Mouse (Mus musculus) midbrain, embryonic 15.5 days (tissue): ENCODE measurements around the gene Foxp1. TPM values are rescaled to one million over a fixed set of nuclear protein-coding genes. Genes with fewer than 3 reads are reported as not detected.

ENCODE experiments used
- ATAC-seq: fragments of 200-750 bp; cut with Nextera tagmentation; replicated peaks from 2 replicates; pipeline ENCODE4 v1.8.0; 2017; ENCODE audit warnings: moderate TSS enrichment
- H3K27ac ChIP-seq: fragments of 300-500 bp; sonication (generic); 2 replicates; pipeline ENCODE4 v1.5.1; 2015; ENCODE audit warnings: mild to moderate bottlenecking, inconsistent platforms
- H3K27me3 ChIP-seq: fragments of 300-500 bp; sonication (generic); replicated peaks from 2 replicates; pipeline ENCODE4 v1.6.1; 2015; ENCODE audit warnings: inconsistent platforms
- H3K36me3 ChIP-seq: fragments of 300-500 bp; sonication (generic); replicated peaks from 2 replicates; pipeline ENCODE4 v1.6.1; 2015; ENCODE audit warnings: inconsistent platforms
- H3K4me1 ChIP-seq: fragments of 300-500 bp; sonication (generic); 2 replicates; pipeline ENCODE4 v1.6.1; 2015; ENCODE audit warnings: inconsistent platforms
- H3K4me2 ChIP-seq: fragments of 300-500 bp; sonication (generic); 2 replicates; pipeline ENCODE4 v1.6.1; 2015; ENCODE audit warnings: inconsistent platforms, mild to moderate bottlenecking, moderate library complexity
- H3K4me3 ChIP-seq: fragments of 300-500 bp; sonication (generic); 2 replicates; pipeline ENCODE4 v1.5.1; 2015; ENCODE audit warnings: mild to moderate bottlenecking, inconsistent platforms
- H3K9ac ChIP-seq: fragments of 300-500 bp; sonication (generic); 2 replicates; pipeline ENCODE4 v1.6.1; 2015; ENCODE audit warnings: mild to moderate bottlenecking, inconsistent platforms
- H3K9me3 ChIP-seq: fragments of 300-500 bp; sonication (generic); 2 replicates; pipeline ENCODE4 v1.6.1; 2016; ENCODE audit warnings: inconsistent platforms
- WGBS: fragments of 180-500 bp; shearing (Covaris S2); methylation state at CpG from one replicate; pipeline ENCODE4 v1.1.7; 2015; ENCODE audit warnings: mixed read lengths; 5-methylcytosine and 5-hydroxymethylcytosine counted together
- polyA plus RNA-seq: library from polyadenylated mRNA; unstranded; fragments of >200 nt; fragmentation: Nextera tagmentation; extraction: Ambion mirVana; gene quantifications from 2 replicates; pipeline ENCODE4 v1.2.1, GENCODE M21; 2015

Foxp1 gene
- polyA plus RNA-seq, 1 experiment from 2014 or later = 84.1 TPM

GRCm38 (mm10) chr6:99205587-99206436 lies 316.7 kb downstream of the Foxp1 start:
- Histone ChIP-seq H3K36me3 (no peaks in the 10 kb centered on the region), H3K9me3 (no peaks in the 10 kb centered on the region), H3K4me2 (peak overlapping the region; percentile 18; the same call in 1 of the 2 replicates), H3K4me1 (peaks cover 56% of the 10 kb centered on the region), H3K27ac (no peak overlapping the region), H3K4me3 (no peak overlapping the region), H3K27me3 (0 out of 2 replicates have a peak, but pooled peaks cover 3% of the 10 kb centered on the region), H3K9ac (no peak overlapping the region)
- 27% methylated on average over 13 of the region's 13 CpGs for WGBS
- no peak for ATAC-seq

- H3K4me2 ChIP-seq = no peak overlapping the region
- no peaks in the 10 kb centered on the region for H3K9me3 ChIP-seq
- no peak overlapping the region for H3K9ac ChIP-seq
- H3K36me3 ChIP-seq = no peaks in the 10 kb centered on the region
- WGBS = 17% methylated on average over 7 of the region's 7 CpGs
- ATAC-seq = no peak
- no peak overlapping the region for H3K27ac ChIP-seq
- H3K27me3 ChIP-seq = 0 out of 2 replicates have a peak, but pooled peaks cover 3% of the 10 kb centered on the region
- no peak overlapping the region for H3K4me3 ChIP-seq
- H3K4me1 ChIP-seq = peaks cover 63% of the 10 kb centered on the region
These were observed 317.5 kb downstream of the Foxp1 start for GRCm38 (mm10) chr6:99204780-99205586.

- Histone ChIP-seq H3K9me3 (no peaks in the 10 kb centered on the region), H3K4me2 (peak overlapping the region; percentile 39), H3K27ac (no peak overlapping the region), H3K4me3 (0 out of 2 replicates have a peak overlapping the region, but pooled peaks have one; percentile 9), H3K27me3 (0 out of 2 replicates have a peak, but pooled peaks cover 3% of the 10 kb centered on the region), H3K36me3 (no peaks in the 10 kb centered on the region), H3K9ac (no peak overlapping the region), H3K4me1 (peaks cover 63% of the 10 kb centered on the region)
- WGBS = 3% methylated on average over 14 of the region's 14 CpGs
- 0 out of 2 replicates have a peak, but pooled peaks have one; percentile 12 for ATAC-seq
These were observed 318.3 kb downstream of the Foxp1 start for GRCm38 (mm10) chr6:99204052-99204779.

GRCm38 (mm10) chr6:99203231-99203630 lies 319.3 kb downstream of the Foxp1 start:
- ATAC-seq = no peak
- Histone ChIP-seq H3K27ac (peak overlapping the region; percentile 29; the same call in 1 of the 2 replicates), H3K4me3 (no peak overlapping the region), H3K27me3 (0 out of 2 replicates have a peak, but pooled peaks cover 3% of the 10 kb centered on the region), H3K4me2 (peak overlapping the region; percentile 20), H3K4me1 (peaks cover 63% of the 10 kb centered on the region), H3K9me3 (no peaks in the 10 kb centered on the region), H3K36me3 (no peaks in the 10 kb centered on the region), H3K9ac (no peak overlapping the region)
- WGBS = 13% methylated on average over 11 of the region's 11 CpGs

GRCm38 (mm10) chr6:99202781-99203180 lies 319.7 kb downstream of the Foxp1 start:
- Histone ChIP-seq H3K27me3 (0 out of 2 replicates have a peak, but pooled peaks cover 3% of the 10 kb centered on the region), H3K4me2 (peak overlapping the region; percentile 20), H3K36me3 (no peaks in the 10 kb centered on the region), H3K9ac (no peak overlapping the region), H3K9me3 (no peaks in the 10 kb centered on the region), H3K4me3 (no peak overlapping the region), H3K4me1 (peaks cover 63% of the 10 kb centered on the region), H3K27ac (0 out of 2 replicates have a peak overlapping the region, but pooled peaks have one; percentile 29)
- 38% methylated on average over 4 of the region's 4 CpGs for WGBS
- ATAC-seq = no peak

- H3K27me3 ChIP-seq = 0 out of 2 replicates have a peak, but pooled peaks cover 3% of the 10 kb centered on the region
- no peaks in the 10 kb centered on the region for H3K36me3 ChIP-seq
- no peak overlapping the region for H3K4me2 ChIP-seq
- 4% methylated on average over 4 of the region's 4 CpGs for WGBS
- H3K9ac ChIP-seq = no peak overlapping the region
- H3K4me3 ChIP-seq = no peak overlapping the region
- peaks cover 52% of the 10 kb centered on the region for H3K4me1 ChIP-seq
- H3K9me3 ChIP-seq = no peaks in the 10 kb centered on the region
- H3K27ac ChIP-seq = no peak overlapping the region
- peak; percentile 50 for ATAC-seq
These were observed 321.2 kb downstream of the Foxp1 start for GRCm38 (mm10) chr6:99201271-99201705.

GRCm38 (mm10) chr6:99200656-99201055 lies 321.9 kb downstream of the Foxp1 start:
- WGBS = 2% methylated on average over 11 of the region's 11 CpGs
- H3K9ac ChIP-seq = no peak overlapping the region

GRCm38 (mm10) chr6:99199277-99199676 lies 323.2 kb downstream of the Foxp1 start:
- no peak overlapping the region for H3K9ac ChIP-seq
- no peaks in the 10 kb centered on the region for H3K9me3 ChIP-seq
- no peak for ATAC-seq
- no peak overlapping the region for H3K4me2 ChIP-seq
- H3K4me3 ChIP-seq = no peak overlapping the region
- 90% methylated on average over 4 of the region's 4 CpGs for WGBS
- no peaks in the 10 kb centered on the region for H3K27me3 ChIP-seq
- no peak overlapping the region for H3K27ac ChIP-seq
- H3K36me3 ChIP-seq = no peaks in the 10 kb centered on the region
- H3K4me1 ChIP-seq = peaks cover 35% of the 10 kb centered on the region

More at GRCm38 (mm10) chr6:99200656-99201055, 321.9 kb downstream of the Foxp1 start:
- peaks cover 45% of the 10 kb centered on the region for H3K4me1 ChIP-seq
- 0 out of 2 replicates have a peak, but pooled peaks cover 3% of the 10 kb centered on the region for H3K27me3 ChIP-seq
- H3K27ac ChIP-seq = 0 out of 2 replicates have a peak overlapping the region, but pooled peaks have one; percentile 14
- peak overlapping the region; percentile 22; the same call in 1 of the 2 replicates for H3K4me2 ChIP-seq
- no peaks in the 10 kb centered on the region for H3K36me3 ChIP-seq
- no peaks in the 10 kb centered on the region for H3K9me3 ChIP-seq
- H3K4me3 ChIP-seq = no peak overlapping the region
- ATAC-seq = peak; percentile 31; the same call in 1 of the 2 replicates

GRCm38 (mm10) chr6:99193697-99194096 lies 328.8 kb downstream of the Foxp1 start:
- peaks cover 27% of the 10 kb centered on the region for H3K4me1 ChIP-seq
- no peaks in the 10 kb centered on the region for H3K27me3 ChIP-seq
- H3K4me2 ChIP-seq = no peak overlapping the region
- no peak overlapping the region for H3K27ac ChIP-seq
- no peak for ATAC-seq
- H3K4me3 ChIP-seq = no peak overlapping the region
- 63% methylated on average over 8 of the region's 8 CpGs for WGBS
- H3K36me3 ChIP-seq = no peaks in the 10 kb centered on the region
- H3K9ac ChIP-seq = no peak overlapping the region
- no peaks in the 10 kb centered on the region for H3K9me3 ChIP-seq

GRCm38 (mm10) chr6:99191636-99192137 lies 330.8 kb downstream of the Foxp1 start:
- no peaks in the 10 kb centered on the region for H3K9me3 ChIP-seq
- no peak overlapping the region for H3K9ac ChIP-seq
- peaks cover 32% of the 10 kb centered on the region for H3K4me1 ChIP-seq
- H3K27ac ChIP-seq = no peak overlapping the region
- peak; percentile 61; the same call in 1 of the 2 replicates for ATAC-seq
- H3K36me3 ChIP-seq = no peaks in the 10 kb centered on the region
- H3K4me2 ChIP-seq = peak overlapping the region; percentile 23
- H3K27me3 ChIP-seq = no peaks in the 10 kb centered on the region
- WGBS = 47% methylated on average over 8 of the region's 8 CpGs
- H3K4me3 ChIP-seq = no peak overlapping the region

- ATAC-seq = peak; percentile 34; the same call in 1 of the 2 replicates
- Histone ChIP-seq H3K27ac (0 out of 2 replicates have a peak overlapping the region, but pooled peaks have one; percentile 34), H3K4me2 (peak overlapping the region; percentile 23), H3K27me3 (no peaks in the 10 kb centered on the region), H3K4me1 (peaks cover 35% of the 10 kb centered on the region), H3K9ac (no peak overlapping the region), H3K4me3 (no peak overlapping the region), H3K9me3 (no peaks in the 10 kb centered on the region), H3K36me3 (no peaks in the 10 kb centered on the region)
- whole genome bisulfite sequencing = 30% methylated on average over 12 of the region's 12 CpGs
These were observed 331.4 kb downstream of the Foxp1 start for GRCm38 (mm10) chr6:99191041-99191635.
